Comparison of ENCODE assay signal across 25 mouse cellular contexts in genomic region chrX:48046315-48046714, GRCm38 (mm10).
"Had no signal": no experiment of that assay in that cellular context is flagged by ENCODE, and none has a peak within 500 bp of the region (broad histone marks: within the 10 kb centered on the region; RNA-seq: fewer than 3 reads in every experiment).

No protein-coding gene starts in this region.

- H3K27ac ChIP-seq: heart, adult 2 months; heart, embryonic 13.5 days; heart, embryonic 15.5 days; hindbrain, embryonic 10.5 days; hindbrain, embryonic 12.5 days; hindbrain, embryonic 14.5 days; intestine, embryonic 15.5 days; layer of hippocampus, adult 2 months; left cerebral cortex, adult 2 months; limb, embryonic 10.5 days; limb, embryonic 12.5 days; liver, embryonic 13.5 days; liver, embryonic 15.5 days had no signal

- DNase-seq: gastrocnemius, postnatal 14 days; gastrocnemius, postnatal 36 days; heart, adult 2 months; heart, postnatal 4 days; kidney, adult 18-20 months; kidney, adult 8-10 months; kidney, postnatal 10 days; kidney, postnatal 25 days; kidney, postnatal 4 days; liver; liver, embryonic 13.5 days had no signal

- H3K4me3 ChIP-seq: heart, adult 2 months; heart, embryonic 13.5 days; heart, embryonic 15.5 days; hindbrain, embryonic 10.5 days; hindbrain, embryonic 12.5 days; intestine, embryonic 15.5 days; layer of hippocampus, adult 2 months; left cerebral cortex, adult 2 months; limb, embryonic 10.5 days; limb, embryonic 12.5 days; liver, embryonic 13.5 days; liver, embryonic 15.5 days had no signal

- H3K4me1 ChIP-seq: heart, embryonic 13.5 days; heart, embryonic 15.5 days; hindbrain, embryonic 10.5 days; hindbrain, embryonic 12.5 days; intestine, embryonic 15.5 days; limb, embryonic 10.5 days; limb, embryonic 12.5 days; liver, embryonic 13.5 days; liver, embryonic 15.5 days had no signal

- ATAC-seq: hindbrain, embryonic 16.5 days; inflammation-experienced regulatory T-cells, adult 6 months; intestine, embryonic 15.5 days; intestine, postnatal 0 days had no signal
